Mouse (Mus musculus) retina, adult 2 months (tissue): ENCODE results near the gene Dido1.

ENCODE experiments used
- DNase-seq: peaks from one replicate; pipeline ENCODE4 v3.0.0-alpha.2; 2012; ENCODE audit warnings: low read depth, low spot score

The Dido1 gene

GRCm38 (mm10) chr2:180709923-180710272 is at the start of gene Dido1, which contains the start of gene Gid8:
Gene Dido1 (minus strand): TSS chr2:180709999.
Gene Gid8 (plus strand): TSS chr2:180710117.
- DNase-seq = peak; percentile 96

- DNase-seq = no peak
Observed at GRCm38 (mm10) chr2:180758513-180759263, 48.9 kb upstream of the Dido1 start.

- no peak for DNase-seq
Observed at GRCm38 (mm10) chr2:180756786-180757185, 47.0 kb upstream of the Dido1 start.

- no peak for DNase-seq
Observed at GRCm38 (mm10) chr2:180755896-180756295, 46.1 kb upstream of the Dido1 start.

- no peak for DNase-seq
Observed at GRCm38 (mm10) chr2:180754976-180755688, 45.3 kb upstream of the Dido1 start.

- DNase-seq = no peak
Observed at GRCm38 (mm10) chr2:180748904-180749303, 39.1 kb upstream of the Dido1 start.

GRCm38 (mm10) chr2:180746569-180747192 is 36.9 kb upstream of the Dido1 start:
- no peak for DNase-seq

GRCm38 (mm10) chr2:180745248-180745927 is 35.6 kb upstream of the Dido1 start:
- DNase-seq = peak; percentile 69

GRCm38 (mm10) chr2:180743321-180743720 is 33.5 kb upstream of the Dido1 start:
- no peak for DNase-seq

GRCm38 (mm10) chr2:180742820-180743219 is 33.0 kb upstream of the Dido1 start:
- no peak for DNase-seq

GRCm38 (mm10) chr2:180741421-180741820 is 31.6 kb upstream of the Dido1 start:
- no peak for DNase-seq

- no peak for DNase-seq
Observed at GRCm38 (mm10) chr2:180740349-180740748, 30.6 kb upstream of the Dido1 start.

- DNase-seq = no peak
Observed at GRCm38 (mm10) chr2:180737984-180738383, 28.2 kb upstream of the Dido1 start.

- DNase-seq = no peak
Observed at GRCm38 (mm10) chr2:180735232-180735631, 25.4 kb upstream of the Dido1 start.

- DNase-seq = no peak
Observed at GRCm38 (mm10) chr2:180731984-180732383, 22.2 kb upstream of the Dido1 start.

- no peak for DNase-seq
Observed at GRCm38 (mm10) chr2:180731036-180731435, 21.2 kb upstream of the Dido1 start.

GRCm38 (mm10) chr2:180727613-180728021 is 17.8 kb upstream of the Dido1 start:
- no peak for DNase-seq

- DNase-seq = no peak
Observed at GRCm38 (mm10) chr2:180726658-180727442, 17.1 kb upstream of the Dido1 start.

- no peak for DNase-seq
Observed at GRCm38 (mm10) chr2:180725856-180726629, 16.2 kb upstream of the Dido1 start.

- DNase-seq = no peak
Observed at GRCm38 (mm10) chr2:180725414-180725778, 15.6 kb upstream of the Dido1 start.
